Mouse (Mus musculus) lung, adult 2 months (tissue): ENCODE results near the gene Jmjd4. TPM values are rescaled to one million over a fixed set of nuclear protein-coding genes. Genes with fewer than 3 reads are reported as not detected.

Experiments
- DNase-seq: peaks from one replicate; pipeline ENCODE4 v3.0.0; 2022
- H3K4me1 ChIP-seq: fragments of 200-500 bp; 2 replicates; pipeline ENCODE4 v1.6.1; 2011; ENCODE audit warnings: low read length; ENCODE audit not compliant: control insufficient read depth, insufficient read depth
- H3K4me3 ChIP-seq: fragments of 200-500 bp; replicated peaks from 2 replicates; pipeline ENCODE3; 2011; ENCODE audit warnings: low read depth, mild to moderate bottlenecking, control low read depth, low read length; ENCODE audit errors: extremely low read depth
- CTCF ChIP-seq: fragments of 200-500 bp; IDR thresholded peaks from 2 replicates; pipeline ENCODE4 v1.5.1; 2011; ENCODE audit warnings: mild to moderate bottlenecking, low read length, control low read depth; ENCODE audit not compliant: insufficient read depth
- POLR2A ChIP-seq: fragments of 200-500 bp; IDR thresholded peaks from 2 replicates; pipeline ENCODE4 v1.6.1; 2011; ENCODE audit warnings: low read depth, mild to moderate bottlenecking, control low read depth, low read length, borderline replicate concordance; ENCODE audit errors: extremely low read depth
- WGBS: fragments of 180-500 bp; shearing (Covaris S2); methylation state at CpG from one replicate; pipeline ENCODE4 v1.1.7; 2018; 5-methylcytosine and 5-hydroxymethylcytosine counted together
- polyA plus RNA-seq: library from polyadenylated mRNA; depleted of rRNA; stranded (reverse); fragments of >200 nt; gene quantifications from 2 replicates; pipeline ENCODE4 v1.2.3, GENCODE M21; 2012; rRNA removed

Jmjd4 gene
- polyA plus RNA-seq = 5.0 and 5.5 TPM in 2 replicates

GRCm38 (mm10) chr11:59449741-59450229, at the start of gene Jmjd4:
Gene Jmjd4 (plus strand): TSS chr11:59450045.
- DNase-seq = peak; percentile 93
- Histone ChIP-seq H3K4me1 (peaks cover 6% of the 10 kb centered on the region), H3K4me3 (peak within 1 kb of the TSS; percentile 96)
- under 1% methylated on average over 31 of the region's 40 CpGs for WGBS
- TF ChIP-seq CTCF = no peak
- TF ChIP-seq POLR2A = peak; percentile 83; the same call in 1 of the 2 replicates

GRCm38 (mm10) chr11:59400876-59401275, 49.0 kb upstream of the Jmjd4 start:
- H3K4me3 ChIP-seq = no peak overlapping the region
- 58% methylated on average over 2 of the region's 2 CpGs for WGBS

GRCm38 (mm10) chr11:59405761-59406160, 44.1 kb upstream of the Jmjd4 start:
- 84% methylated on average over 1 of the region's 1 CpGs for WGBS
- DNase-seq = no peak
- Histone ChIP-seq H3K4me3 (no peak overlapping the region), H3K4me1 (peaks cover 4% of the 10 kb centered on the region; the same call in 1 of the 2 replicates)
- TF ChIP-seq CTCF (no peak), POLR2A (no peak)

More at GRCm38 (mm10) chr11:59400876-59401275, 49.0 kb upstream of the Jmjd4 start:
- H3K4me1 ChIP-seq = no peaks in the 10 kb centered on the region
- TF ChIP-seq POLR2A (no peak), CTCF (no peak)
- DNase-seq = no peak

DNA sequence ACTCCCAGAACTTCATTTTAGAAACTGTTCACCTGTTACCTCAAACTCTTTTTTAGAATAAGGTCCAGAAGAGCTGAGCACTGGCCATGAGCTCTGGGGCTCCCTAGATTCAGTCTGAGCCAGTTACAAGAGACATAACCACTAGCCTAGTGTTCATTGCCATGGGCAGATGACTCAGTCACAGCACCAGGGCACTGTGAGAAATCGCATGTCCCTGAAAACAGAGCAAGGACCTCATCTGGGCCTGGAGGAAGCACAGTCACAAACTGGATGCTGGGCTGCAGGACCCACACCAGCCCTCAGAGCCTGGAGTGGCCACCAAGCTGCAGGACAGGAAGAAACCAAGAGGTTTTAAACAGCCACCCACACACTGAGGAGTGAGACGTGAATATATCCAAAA, 39.0 kb upstream of the Jmjd4 start:
- DNase-seq = no peak
- TF ChIP-seq POLR2A = no peak
- TF ChIP-seq CTCF = no peak
- Histone ChIP-seq H3K4me3 (no peak overlapping the region), H3K4me1 (peaks cover 7% of the 10 kb centered on the region; the same call in 1 of the 2 replicates)
- 39% methylated on average over 2 of the region's 2 CpGs for WGBS

DNA sequence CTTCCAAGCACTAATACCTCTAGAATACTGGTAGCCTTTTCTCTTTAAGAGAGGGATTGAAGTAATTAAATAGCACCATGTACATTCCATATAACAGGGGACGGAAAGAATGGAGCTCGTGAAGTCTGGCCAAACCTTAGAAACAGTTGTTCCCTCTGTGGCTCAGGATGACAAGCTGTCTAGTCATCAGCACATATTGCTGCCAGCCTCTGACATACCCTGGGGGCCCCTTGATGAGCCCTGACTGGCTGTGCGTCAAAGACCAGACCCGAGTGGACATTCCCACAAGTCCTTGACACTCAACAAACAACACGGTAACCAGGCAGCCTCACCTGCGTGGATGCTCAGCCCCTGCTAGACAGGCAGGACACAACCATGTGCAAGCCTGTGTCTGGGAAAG, 37.8 kb upstream of the Jmjd4 start:
- Histone ChIP-seq H3K4me1 (peaks cover 7% of the 10 kb centered on the region; the same call in 1 of the 2 replicates), H3K4me3 (no peak overlapping the region)
- no peak for DNase-seq
- 70% methylated on average over 6 of the region's 6 CpGs for WGBS
- TF ChIP-seq CTCF (no peak), POLR2A (no peak)

DNA sequence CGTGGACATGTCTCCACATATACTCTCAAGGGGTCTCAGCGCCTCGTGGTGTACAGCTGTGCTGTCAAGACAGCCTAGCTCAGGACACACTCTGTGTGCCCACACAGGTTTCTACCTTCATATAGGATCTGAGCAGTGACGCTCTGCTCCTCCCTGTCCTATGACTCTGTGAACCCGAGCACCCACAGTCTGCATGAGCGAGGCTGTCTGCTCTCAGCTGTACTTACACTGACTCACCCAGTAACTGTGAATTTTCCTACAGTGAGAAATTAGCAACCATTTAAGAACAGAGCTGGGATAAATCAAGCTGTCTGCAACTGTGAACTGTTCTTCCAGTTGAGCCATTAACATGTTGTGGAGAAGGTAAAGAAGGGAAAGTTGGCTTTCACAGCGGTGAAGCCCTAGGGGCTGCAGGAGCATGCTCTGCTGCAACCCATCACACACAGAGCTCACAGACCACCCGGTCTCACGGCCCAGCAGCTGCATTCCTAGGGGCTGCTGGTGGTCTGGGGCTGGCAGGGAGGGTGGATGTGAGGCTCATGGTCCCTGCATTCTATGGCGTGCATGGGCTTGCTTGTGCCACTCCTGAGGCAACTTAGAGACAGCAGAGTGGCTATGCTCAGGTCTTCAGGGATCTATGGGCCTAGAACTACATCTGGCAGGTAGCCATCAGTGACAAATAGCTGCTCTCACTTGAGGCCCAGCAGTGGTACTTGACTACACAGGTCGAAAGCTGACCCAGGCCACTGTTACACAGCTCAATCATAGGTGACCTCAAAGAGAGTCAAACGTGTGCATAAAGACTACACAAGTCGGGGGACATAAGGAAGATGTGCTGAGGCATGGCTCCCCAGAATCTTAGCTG, 36.6 kb upstream of the Jmjd4 start:
- WGBS = 83% methylated on average over 13 of the region's 13 CpGs
- H3K4me1 ChIP-seq = peaks cover 7% of the 10 kb centered on the region; the same call in 1 of the 2 replicates
- TF ChIP-seq POLR2A (no peak), CTCF (no peak)
- H3K4me3 ChIP-seq = no peak overlapping the region
- no peak for DNase-seq

DNA sequence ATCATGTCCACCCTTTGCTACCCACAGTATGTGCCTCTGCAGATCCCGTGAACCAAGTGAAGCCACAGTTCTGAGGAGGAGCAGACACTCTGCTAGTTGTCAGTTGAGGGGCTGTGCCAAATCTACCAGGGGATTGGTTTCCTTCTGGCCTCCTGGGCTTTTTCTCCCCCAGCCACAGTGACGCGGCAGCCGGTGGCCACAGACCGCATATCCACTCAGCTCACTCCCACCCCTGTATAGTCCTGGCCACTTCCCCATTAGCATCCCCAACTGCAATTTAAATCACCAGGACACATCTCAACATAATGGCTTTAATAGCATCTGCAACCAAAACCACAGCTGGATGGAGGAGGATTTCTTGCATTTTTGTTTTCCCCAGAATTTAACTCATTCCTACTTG, 31.1 kb upstream of the Jmjd4 start:
- Histone ChIP-seq H3K4me3 (no peak overlapping the region), H3K4me1 (no peaks in the 10 kb centered on the region; the same call in 1 of the 2 replicates)
- 64% methylated on average over 5 of the region's 5 CpGs for WGBS
- no peak for DNase-seq
- TF ChIP-seq CTCF = no peak
- no peak for TF ChIP-seq POLR2A

- Histone ChIP-seq H3K4me1 (peaks cover 2% of the 10 kb centered on the region; the same call in 1 of the 2 replicates), H3K4me3 (no peak overlapping the region)
- 50% methylated on average over 8 of the region's 8 CpGs for WGBS
- no peak for DNase-seq
- TF ChIP-seq POLR2A (no peak), CTCF (no peak)
These were observed 28.4 kb upstream of the Jmjd4 start for GRCm38 (mm10) chr11:59421436-59421835.

- 73% methylated on average over 2 of the region's 2 CpGs for WGBS
- H3K4me3 ChIP-seq = no peak overlapping the region
- DNase-seq = no peak
- TF ChIP-seq POLR2A = no peak
- no peak for TF ChIP-seq CTCF
- peaks cover 2% of the 10 kb centered on the region; the same call in 1 of the 2 replicates for H3K4me1 ChIP-seq
These were observed 27.9 kb upstream of the Jmjd4 start for GRCm38 (mm10) chr11:59421967-59422366.

GRCm38 (mm10) chr11:59423010-59423588, 26.7 kb upstream of the Jmjd4 start:
- DNase-seq = no peak
- TF ChIP-seq POLR2A (no peak), CTCF (no peak)
- peaks cover 2% of the 10 kb centered on the region; the same call in 1 of the 2 replicates for H3K4me1 ChIP-seq
- H3K4me3 ChIP-seq = no peak overlapping the region
- WGBS = 79% methylated on average over 5 of the region's 5 CpGs
